Mouse (Mus musculus): ENCODE measurements around the gene F3. TPM values are rescaled to one million over a fixed set of nuclear protein-coding genes. Genes with fewer than 3 reads are reported as not detected.
"Not testable (repeated sequence)": the region's sequence is repeated elsewhere in the genome, so short reads cannot be mapped to it uniquely, and the experiment has no call there.

The F3 gene
- polyA plus RNA-seq, 1 experiment from 2014 or later: 26.8 TPM

GRCm38 (mm10) chr3:121755152-121755551, 31.8 kb downstream of the F3 start:
- Histone ChIP-seq H3K9ac (ENCODE audit: low read length) (no peak overlapping the region), H3K9me3 (ENCODE audit: control insufficient read depth, low read length) (no peaks in the 10 kb centered on the region), H3K4me2 (replicated peaks; ENCODE audit: low read depth) (no peak overlapping the region), H3K27me3 (ENCODE audit: control insufficient read depth, insufficient read depth, low read length) (no peaks in the 10 kb centered on the region), H3K27ac (replicated peaks) (peak overlapping the region; percentile 69), H3K4me3 (ENCODE audit: low read depth, low read length) (no peak overlapping the region), H3K4me1 (replicated peaks; ENCODE audit: control insufficient read depth, insufficient read depth) (no peaks in the 10 kb centered on the region), H3K36me3 (ENCODE audit: control insufficient read depth, insufficient read depth, low read length) (no peaks in the 10 kb centered on the region)
- no peak for TF ChIP-seq EP300 (optimal IDR thresholded peaks at IDR 0.05)
- no peak for TF ChIP-seq CTCF (IDR thresholded peaks at IDR 0.05; ENCODE audit: low read depth)
- DNase-seq (ENCODE audit: low spot score) (peak; percentile 27), ATAC-seq (ENCODE audit: low FRiP score, low TSS enrichment) (peak; percentile 30; the same call in 1 of the 2 replicates)
- 28% methylated on average over 3 of the region's 3 CpGs for WGBS

DNA sequence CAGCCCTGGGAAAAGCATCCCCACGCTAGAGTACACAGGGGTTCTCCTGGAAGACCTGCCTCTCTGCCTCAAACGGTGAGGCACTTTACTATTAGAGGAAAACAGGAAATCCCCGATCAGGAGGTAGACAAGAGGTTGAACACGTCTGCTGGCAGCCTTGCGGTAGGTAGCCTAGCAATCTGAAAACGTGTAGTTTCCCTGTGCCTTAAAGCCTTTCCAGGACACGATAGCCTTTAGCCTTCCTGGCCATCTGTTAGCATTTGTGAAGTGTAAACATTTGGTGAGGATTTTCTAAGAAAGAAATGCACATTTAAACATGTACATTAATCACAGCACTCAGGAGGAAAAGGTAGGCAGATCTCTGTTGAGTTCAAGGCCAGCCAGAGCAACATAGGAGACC, 35.0 kb downstream of the F3 start:
- H3K36me3 ChIP-seq (ENCODE audit: control insufficient read depth, insufficient read depth, low read length): no peaks in the 10 kb centered on the region
- no peaks in the 10 kb centered on the region for H3K4me1 ChIP-seq (replicated peaks; ENCODE audit: control insufficient read depth, insufficient read depth)
- WGBS: 21% methylated on average over 7 of the region's 7 CpGs
- peak; percentile 51 for DNase-seq (ENCODE audit: low spot score)
- TF ChIP-seq EP300 (optimal IDR thresholded peaks at IDR 0.05) (no peak), CTCF (IDR thresholded peaks at IDR 0.05; ENCODE audit: low read depth) (no peak)
- no peak overlapping the region for H3K9ac ChIP-seq (ENCODE audit: low read length)
- peak; percentile 60 for ATAC-seq (ENCODE audit: low FRiP score, low TSS enrichment)
- H3K9me3 ChIP-seq (ENCODE audit: control insufficient read depth, low read length): no peaks in the 10 kb centered on the region
- no peak overlapping the region for H3K4me3 ChIP-seq (ENCODE audit: low read depth, low read length)
- no peaks in the 10 kb centered on the region for H3K27me3 ChIP-seq (ENCODE audit: control insufficient read depth, insufficient read depth, low read length)
- no peak overlapping the region for H3K4me2 ChIP-seq (replicated peaks; ENCODE audit: low read depth)
- H3K27ac ChIP-seq (replicated peaks): peak overlapping the region; percentile 67

- Histone ChIP-seq H3K4me3 (ENCODE audit: low read depth, low read length) (no peak overlapping the region), H3K9ac (ENCODE audit: low read length) (no peak overlapping the region), H3K9me3 (ENCODE audit: control insufficient read depth, low read length) (no peaks in the 10 kb centered on the region), H3K4me1 (replicated peaks; ENCODE audit: control insufficient read depth, insufficient read depth) (no peaks in the 10 kb centered on the region), H3K27ac (replicated peaks) (no peak overlapping the region), H3K4me2 (replicated peaks; ENCODE audit: low read depth) (no peak overlapping the region), H3K27me3 (ENCODE audit: control insufficient read depth, insufficient read depth, low read length) (no peaks in the 10 kb centered on the region), H3K36me3 (ENCODE audit: control insufficient read depth, insufficient read depth, low read length) (peaks cover 1% of the 10 kb centered on the region; the same call in 1 of the 2 replicates)
- WGBS: 56% methylated on average over 4 of the region's 4 CpGs
- DNase-seq (ENCODE audit: low spot score) (no peak), ATAC-seq (ENCODE audit: low FRiP score, low TSS enrichment) (0 out of 2 replicates have a peak, but pooled peaks have one; percentile 52)
- TF ChIP-seq EP300 (optimal IDR thresholded peaks at IDR 0.05) (no peak), CTCF (IDR thresholded peaks at IDR 0.05; ENCODE audit: low read depth) (peak; percentile 73)
These were observed 38.9 kb downstream of the F3 start for GRCm38 (mm10) chr3:121762056-121762852.

GRCm38 (mm10) chr3:121766048-121766447, 42.7 kb downstream of the F3 start:
- H3K4me2 ChIP-seq (replicated peaks; ENCODE audit: low read depth): no peak overlapping the region
- H3K36me3 ChIP-seq (ENCODE audit: control insufficient read depth, insufficient read depth, low read length): peaks cover 10% of the 10 kb centered on the region; the same call in 1 of the 2 replicates
- H3K4me1 ChIP-seq (replicated peaks; ENCODE audit: control insufficient read depth, insufficient read depth): no peaks in the 10 kb centered on the region
- no peak overlapping the region for H3K9ac ChIP-seq (ENCODE audit: low read length)
- no peak for TF ChIP-seq EP300 (optimal IDR thresholded peaks at IDR 0.05)
- no peak for TF ChIP-seq CTCF (IDR thresholded peaks at IDR 0.05; ENCODE audit: low read depth)
- no peak overlapping the region for H3K27ac ChIP-seq (replicated peaks)
- no peak overlapping the region for H3K4me3 ChIP-seq (ENCODE audit: low read depth, low read length)
- H3K9me3 ChIP-seq (ENCODE audit: control insufficient read depth, low read length): no peaks in the 10 kb centered on the region
- DNase-seq (ENCODE audit: low spot score) (no peak), ATAC-seq (ENCODE audit: low FRiP score, low TSS enrichment) (no peak)
- H3K27me3 ChIP-seq (ENCODE audit: control insufficient read depth, insufficient read depth, low read length): no peaks in the 10 kb centered on the region

- peaks cover 14% of the 10 kb centered on the region; the same call in 1 of the 2 replicates for H3K36me3 ChIP-seq (ENCODE audit: control insufficient read depth, insufficient read depth, low read length)
- no peak overlapping the region for H3K9ac ChIP-seq (ENCODE audit: low read length)
These were observed 43.5 kb downstream of the F3 start for GRCm38 (mm10) chr3:121766818-121767217.

DNA sequence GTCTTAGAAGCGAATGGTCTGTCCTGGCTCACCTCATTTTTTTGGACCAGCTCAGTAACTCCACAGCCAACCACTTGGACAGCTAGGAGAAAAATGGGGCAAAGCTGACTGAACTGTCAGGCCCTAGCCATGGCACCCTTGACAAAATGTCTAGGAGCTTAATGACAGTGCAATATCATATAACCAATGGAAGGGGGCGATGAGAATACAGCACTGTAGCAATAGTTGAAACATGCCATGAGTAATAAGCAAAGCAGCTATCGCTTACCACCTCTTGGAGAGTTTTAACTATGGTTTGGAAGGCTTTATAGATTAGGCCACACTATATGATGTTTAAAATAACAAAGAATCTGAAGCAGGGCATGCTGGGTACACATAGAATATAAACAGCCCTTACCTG, 45.4 kb downstream of the F3 start:
- Histone ChIP-seq H3K4me1 (replicated peaks; ENCODE audit: control insufficient read depth, insufficient read depth) (no peaks in the 10 kb centered on the region), H3K27me3 (ENCODE audit: control insufficient read depth, insufficient read depth, low read length) (no peaks in the 10 kb centered on the region), H3K4me3 (ENCODE audit: low read depth, low read length) (no peak overlapping the region), H3K36me3 (ENCODE audit: control insufficient read depth, insufficient read depth, low read length) (peaks cover 17% of the 10 kb centered on the region), H3K9ac (ENCODE audit: low read length) (no peak overlapping the region), H3K9me3 (ENCODE audit: control insufficient read depth, low read length) (no peaks in the 10 kb centered on the region), H3K27ac (replicated peaks) (no peak overlapping the region), H3K4me2 (replicated peaks; ENCODE audit: low read depth) (no peak overlapping the region)
- TF ChIP-seq CTCF (IDR thresholded peaks at IDR 0.05; ENCODE audit: low read depth): peak; percentile 13; the same call in 1 of the 2 replicates
- no peak for TF ChIP-seq EP300 (optimal IDR thresholded peaks at IDR 0.05)
- WGBS: 98% methylated on average over 3 of the region's 3 CpGs
- ATAC-seq (ENCODE audit: low FRiP score, low TSS enrichment) (no peak), DNase-seq (ENCODE audit: low spot score) (no peak)

More at GRCm38 (mm10) chr3:121766818-121767217, 43.5 kb downstream of the F3 start:
- H3K27ac ChIP-seq (replicated peaks): no peak overlapping the region
- no peak overlapping the region for H3K4me3 ChIP-seq (ENCODE audit: low read depth, low read length)
- ATAC-seq (ENCODE audit: low FRiP score, low TSS enrichment): no peak
- H3K4me2 ChIP-seq (replicated peaks; ENCODE audit: low read depth): no peak overlapping the region
- DNase-seq (ENCODE audit: low spot score): no peak
- H3K27me3 ChIP-seq (ENCODE audit: control insufficient read depth, insufficient read depth, low read length): no peaks in the 10 kb centered on the region
- H3K9me3 ChIP-seq (ENCODE audit: control insufficient read depth, low read length): no peaks in the 10 kb centered on the region
- WGBS: 69% methylated on average over 5 of the region's 5 CpGs
- no peaks in the 10 kb centered on the region for H3K4me1 ChIP-seq (replicated peaks; ENCODE audit: control insufficient read depth, insufficient read depth)
- no peak for TF ChIP-seq EP300 (optimal IDR thresholded peaks at IDR 0.05)
- no peak for TF ChIP-seq CTCF (IDR thresholded peaks at IDR 0.05; ENCODE audit: low read depth)

DNA sequence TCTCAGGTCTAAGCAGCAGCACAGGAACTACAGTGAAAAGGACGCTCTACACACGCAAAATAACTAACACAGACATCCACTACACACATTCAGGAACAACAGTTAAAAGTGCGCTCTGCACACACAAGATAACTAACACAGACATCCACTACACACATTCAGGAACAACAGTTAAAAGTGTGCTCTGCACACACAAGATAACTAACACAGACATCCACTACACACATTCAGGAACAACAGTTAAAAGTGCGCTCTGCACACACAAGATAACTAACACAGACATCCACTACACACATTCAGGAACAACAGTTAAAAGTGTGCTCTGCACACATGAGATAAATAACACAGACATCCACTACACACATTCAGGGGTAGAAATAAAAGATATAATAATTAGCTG, 50.0 kb downstream of the F3 start:
- not testable (repeated sequence) for H3K9me3 ChIP-seq (ENCODE audit: control insufficient read depth, low read length); H3K27ac ChIP-seq (replicated peaks); H3K4me3 ChIP-seq (ENCODE audit: low read depth, low read length); H3K4me2 ChIP-seq (replicated peaks; ENCODE audit: low read depth); H3K27me3 ChIP-seq (ENCODE audit: control insufficient read depth, insufficient read depth, low read length); DNase-seq (ENCODE audit: low spot score); ATAC-seq (ENCODE audit: low FRiP score, low TSS enrichment); H3K4me1 ChIP-seq (replicated peaks; ENCODE audit: control insufficient read depth, insufficient read depth); H3K9ac ChIP-seq (ENCODE audit: low read length)
- 92% methylated on average over 4 of the region's 4 CpGs for WGBS
- H3K36me3 ChIP-seq (ENCODE audit: control insufficient read depth, insufficient read depth, low read length): peaks cover 17% of the 10 kb centered on the region
